Mouse (Mus musculus) kidney, postnatal 4 days (tissue): ENCODE measurements around the gene Supt7l.
A peak's percentile ranks its signal among the peaks of the same experiment; 100 is the strongest.
"Not testable (repeated sequence)": the region's sequence is repeated elsewhere in the genome, so short reads cannot be mapped to it uniquely, and the experiment has no call there.

Source experiments
- DNase-seq, 2 experiments: peaks; one replicate each; pipeline ENCODE4 v3.0.0; 2021; ENCODE audit warnings: mixed read lengths in 2 of 2

Gene Supt7l

DNA sequence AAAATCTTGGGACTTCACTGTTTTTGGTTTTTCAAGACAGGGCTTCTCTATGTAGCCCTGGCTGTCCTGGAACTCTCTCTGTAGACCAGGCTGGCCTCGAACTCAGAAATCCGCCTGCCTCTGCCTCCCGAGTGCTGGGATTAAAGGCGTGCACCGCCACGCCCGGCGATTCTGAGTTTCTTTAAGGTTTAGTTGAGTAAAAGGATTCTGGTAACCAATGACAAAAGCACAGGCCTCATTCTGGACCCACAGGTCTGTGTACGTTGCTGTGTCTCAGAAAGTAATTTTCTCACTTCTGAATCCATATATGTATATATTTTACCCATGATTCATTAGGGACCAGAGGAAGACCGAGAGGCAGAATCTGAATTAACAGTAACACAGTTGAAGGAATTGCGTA lies at the start of gene Supt7l:
TSS of gene Supt7l (minus strand) at position 101 of the 400 bp plus-strand sequence.
- not testable (repeated sequence) for DNase-seq

GRCm38 (mm10) chr5:31576539-31576975 lies 49.0 kb upstream of the Supt7l start:
- peak; percentile 40 to 67 for DNase-seq

- DNase-seq = no peak
These were observed 46.1 kb upstream of the Supt7l start for GRCm38 (mm10) chr5:31573722-31574121.

- DNase-seq = peak; percentile 56 to 73
These were observed 43.5 kb upstream of the Supt7l start for GRCm38 (mm10) chr5:31571023-31571608.

- DNase-seq = no peak
These were observed 40.5 kb upstream of the Supt7l start for GRCm38 (mm10) chr5:31567951-31568657.

GRCm38 (mm10) chr5:31566457-31566856 lies 38.9 kb upstream of the Supt7l start:
- DNase-seq = no peak

DNA sequence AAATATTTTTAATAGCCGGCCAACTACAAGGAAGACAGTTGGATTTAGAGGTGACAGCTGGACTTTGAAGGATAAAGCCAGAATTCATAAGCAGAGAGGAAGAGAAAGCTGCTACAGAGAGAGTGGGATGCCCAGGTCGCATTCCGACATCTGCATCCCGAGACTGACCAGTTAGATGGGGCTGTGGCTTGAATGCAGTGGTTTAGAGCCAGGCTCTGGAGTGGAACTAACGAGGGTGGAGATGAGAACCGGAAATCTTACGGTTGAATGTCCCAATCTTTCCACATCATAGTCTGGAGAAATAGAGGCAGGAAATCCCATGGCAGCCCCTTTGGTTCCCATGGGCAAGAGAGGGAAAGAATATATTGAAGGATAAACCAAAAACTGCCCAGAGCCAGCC lies 38.4 kb upstream of the Supt7l start:
- no peak for DNase-seq

- peak in 1 of 2 experiments; percentile 49 for DNase-seq
These were observed 37.4 kb upstream of the Supt7l start for GRCm38 (mm10) chr5:31564976-31565375.

DNA sequence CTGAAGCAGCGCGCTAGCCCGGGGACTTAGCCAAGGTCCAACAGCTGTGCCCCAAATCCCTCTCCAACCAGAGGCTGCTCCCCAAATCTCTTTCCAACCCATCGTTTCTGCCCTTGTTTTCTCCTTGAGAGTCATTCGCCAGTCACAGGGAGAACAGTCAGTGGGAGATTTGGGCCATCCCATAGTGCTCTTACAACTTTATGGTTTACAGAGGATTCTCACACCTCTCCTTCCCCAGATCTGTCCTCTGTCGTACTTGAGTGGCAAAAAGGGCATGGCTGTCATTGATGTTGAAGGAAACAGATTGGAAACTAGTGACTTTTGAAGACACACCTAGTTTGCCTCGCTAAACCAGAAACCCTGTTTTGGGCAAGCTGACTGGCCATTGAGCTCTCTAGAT lies 36.3 kb upstream of the Supt7l start:
- DNase-seq = no peak

DNA sequence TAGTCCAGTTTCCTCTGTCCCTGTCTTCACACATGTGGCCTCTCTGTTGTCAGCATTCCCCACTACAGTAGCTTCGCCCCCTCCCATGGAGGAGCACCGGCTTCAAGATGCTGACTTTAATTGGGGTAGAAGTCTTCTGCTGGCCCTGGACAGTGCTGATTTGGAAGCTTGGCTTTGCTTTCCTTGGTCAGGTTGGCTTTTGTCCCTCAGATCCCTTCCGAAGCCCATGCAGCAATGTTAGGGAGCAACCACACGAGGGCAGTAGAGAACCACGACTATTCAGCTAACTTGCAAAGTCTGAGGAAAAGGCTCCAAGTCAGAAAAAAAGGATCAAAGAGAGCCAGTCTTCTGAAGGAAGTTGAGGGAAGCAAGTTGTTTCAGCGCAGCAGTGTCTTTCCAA lies 35.9 kb upstream of the Supt7l start:
- DNase-seq = peak; percentile 82 to 87

- peak; percentile 59 to 77 for DNase-seq
These were observed 34.5 kb upstream of the Supt7l start for GRCm38 (mm10) chr5:31562036-31562666.

DNA sequence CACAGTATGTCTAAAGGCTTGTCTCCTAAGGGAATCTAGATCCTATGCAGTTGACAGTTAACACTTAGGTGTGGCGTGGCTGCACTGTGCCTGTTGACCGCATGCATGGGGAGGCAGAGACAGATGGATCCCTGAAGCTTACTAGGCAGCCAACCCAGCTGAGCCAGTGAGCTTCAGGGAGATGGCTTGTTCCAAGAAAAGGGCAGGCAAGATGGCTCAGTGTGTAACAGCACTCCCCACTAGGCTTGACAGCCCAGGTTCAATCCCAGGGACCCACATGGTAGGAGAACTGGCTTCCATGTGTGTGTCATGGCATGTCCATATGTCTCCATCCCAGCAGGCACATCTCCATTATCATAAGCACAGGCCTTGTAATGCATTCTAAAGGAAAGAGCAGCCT lies 32.7 kb upstream of the Supt7l start:
- DNase-seq = no peak

GRCm38 (mm10) chr5:31559401-31559800 lies 31.8 kb upstream of the Supt7l start:
- DNase-seq = no peak

DNA sequence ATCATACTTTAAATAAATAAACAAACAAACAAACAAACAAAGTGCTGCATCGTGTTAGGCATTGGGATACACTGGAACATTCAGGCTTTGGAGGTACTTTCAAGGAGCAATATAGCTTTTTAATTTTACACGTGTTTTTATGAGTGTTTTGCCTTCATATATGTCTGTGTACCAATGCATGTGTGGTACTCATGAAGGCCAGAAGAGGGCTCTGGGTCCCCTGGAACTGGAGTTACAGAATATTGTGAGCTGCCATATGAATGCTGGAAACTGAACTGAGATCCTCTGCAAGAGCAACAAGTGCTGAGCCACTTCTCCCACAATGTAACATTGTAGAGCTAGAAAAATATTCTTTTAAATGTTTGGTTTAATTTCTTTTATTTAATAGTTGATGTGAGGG lies 7.6 kb upstream of the Supt7l start:
- DNase-seq = no peak

- no peak for DNase-seq
These were observed 953 bp upstream of the Supt7l start for GRCm38 (mm10) chr5:31528560-31528959.

DNA sequence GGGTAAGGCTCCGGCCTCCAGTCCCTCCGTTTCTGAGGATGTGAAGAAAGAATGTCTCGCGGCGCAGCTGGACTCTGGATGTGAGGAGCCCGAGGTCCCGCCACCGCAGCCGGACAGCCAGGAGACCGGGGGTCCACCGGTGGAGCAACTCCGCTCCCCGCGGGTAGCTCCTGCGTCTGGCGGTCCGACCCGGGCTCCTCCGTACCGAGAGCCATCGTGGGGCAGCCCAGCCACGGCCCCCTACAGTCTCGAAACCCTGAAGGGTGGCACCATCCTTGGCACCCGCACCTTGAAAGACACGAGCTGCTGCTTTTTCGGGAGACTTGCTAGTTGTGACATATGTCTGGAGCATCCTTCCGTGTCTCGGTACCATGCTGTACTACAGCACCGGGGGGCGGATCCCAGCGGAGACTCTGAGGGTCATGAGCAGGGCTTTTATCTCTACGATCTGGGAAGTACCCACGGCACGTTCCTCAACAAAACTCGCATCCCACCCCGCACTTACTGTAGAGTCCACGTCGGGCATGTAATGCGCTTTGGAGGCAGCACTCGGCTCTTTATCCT lies 408 bp downstream of the Supt7l start:
- DNase-seq = no peak

DNA sequence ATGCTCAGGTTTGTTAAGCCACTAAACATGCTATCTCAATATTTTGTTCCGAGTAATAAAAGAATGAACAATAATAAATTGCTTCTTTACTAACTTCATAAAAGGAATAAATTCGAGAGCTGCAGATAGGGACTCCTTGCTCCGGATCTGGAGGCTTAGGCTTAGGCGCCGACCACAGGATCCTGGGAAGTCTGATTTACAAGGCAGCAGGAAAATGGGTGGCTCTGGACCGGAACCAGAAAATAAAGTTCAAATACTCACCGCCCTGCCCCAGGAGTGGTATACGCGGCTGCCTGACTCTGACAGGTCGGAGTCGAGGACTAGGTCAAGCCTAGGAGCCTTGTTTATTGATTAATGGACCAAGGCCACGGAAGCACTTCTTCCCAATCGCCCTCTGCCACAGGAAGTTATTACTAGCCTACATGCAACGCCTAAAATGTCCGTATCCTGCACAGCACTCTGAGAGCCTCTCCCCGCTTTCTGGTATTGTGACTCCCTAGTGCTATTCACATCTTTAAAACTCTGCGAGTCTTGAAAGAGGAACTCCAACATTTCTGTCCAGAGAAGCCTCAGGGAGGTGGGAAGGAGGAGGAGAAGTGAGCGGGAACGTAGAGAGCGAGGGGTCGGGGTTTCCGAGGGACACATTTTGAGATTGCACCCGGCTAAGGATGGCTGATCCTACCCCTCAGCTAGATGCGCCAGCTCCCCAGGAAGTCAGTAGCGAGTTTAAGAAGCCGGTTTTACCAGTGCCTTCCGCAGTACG lies 1.1 kb downstream of the Supt7l start, which contains the start of gene Slc4a1ap:
TSS of gene Slc4a1ap (plus strand) at position 642 of the 763 bp plus-strand sequence.
- DNase-seq = peak; percentile 85 to 89

DNA sequence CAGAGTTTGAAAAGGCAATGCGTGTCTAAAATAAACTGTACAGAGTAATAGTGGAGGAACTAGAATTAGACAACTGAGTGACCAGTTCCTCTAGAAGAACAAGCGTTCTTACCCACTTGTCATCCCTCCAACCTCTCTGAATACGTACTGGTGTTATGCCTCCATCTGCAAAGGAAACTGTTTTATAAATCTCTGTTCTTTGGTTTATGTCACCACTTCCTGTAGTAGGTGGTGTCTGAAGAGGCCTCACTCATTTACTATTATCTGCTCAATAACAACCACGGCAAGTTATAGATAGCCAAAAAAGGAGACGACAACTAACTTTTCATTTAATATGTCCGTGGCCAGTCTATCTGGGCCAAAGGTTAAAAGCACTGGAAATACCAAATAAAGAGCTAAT lies 7.1 kb downstream of the Supt7l start:
- DNase-seq = no peak

- no peak for DNase-seq
These were observed 15.1 kb downstream of the Supt7l start for GRCm38 (mm10) chr5:31512481-31512880.

- DNase-seq = no peak
These were observed 22.8 kb downstream of the Supt7l start for GRCm38 (mm10) chr5:31504843-31505242.

DNA sequence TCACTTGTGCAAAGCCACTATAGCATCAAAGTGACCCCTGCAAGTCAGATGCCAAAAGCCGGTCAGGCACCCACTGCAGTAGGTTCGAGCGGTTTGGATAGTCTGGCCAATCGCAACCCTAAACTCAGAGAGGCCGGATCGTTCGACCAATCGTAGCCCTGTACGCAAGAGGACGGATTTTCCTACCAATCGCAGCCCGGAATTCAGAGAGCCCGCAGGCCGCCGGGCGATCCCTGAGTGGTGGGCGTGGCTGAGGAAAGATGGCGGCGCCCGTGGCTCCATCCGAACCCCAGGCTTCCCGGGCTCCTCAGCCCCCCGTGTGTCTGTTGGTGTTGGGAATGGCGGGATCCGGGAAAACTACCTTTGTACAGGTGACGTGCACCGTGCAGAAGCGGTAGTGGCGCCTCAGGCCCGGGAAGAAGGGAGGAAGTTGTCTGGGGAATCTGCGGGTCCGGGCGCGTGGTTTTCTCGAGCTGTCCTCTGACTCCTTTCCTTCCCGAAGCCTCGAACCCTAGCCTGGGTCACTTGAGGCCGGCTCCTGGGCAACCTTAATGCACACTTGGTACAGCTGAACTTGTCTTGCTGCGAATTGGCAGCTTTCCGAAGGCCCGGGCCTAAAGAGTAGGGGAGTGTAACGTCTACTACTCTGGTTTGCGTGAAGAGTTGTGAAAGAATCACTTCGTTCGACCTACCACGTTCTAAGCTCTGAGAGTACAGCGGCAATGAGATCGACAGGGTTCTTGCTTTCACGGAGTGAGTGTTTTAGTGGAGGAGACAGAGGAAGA lies 32.9 kb downstream of the Supt7l start, which contains the start of gene Gpn1:
TSS of gene Gpn1 (plus strand) at position 229 of the 785 bp plus-strand sequence.
- peak; percentile 91 to 94 for DNase-seq

DNA sequence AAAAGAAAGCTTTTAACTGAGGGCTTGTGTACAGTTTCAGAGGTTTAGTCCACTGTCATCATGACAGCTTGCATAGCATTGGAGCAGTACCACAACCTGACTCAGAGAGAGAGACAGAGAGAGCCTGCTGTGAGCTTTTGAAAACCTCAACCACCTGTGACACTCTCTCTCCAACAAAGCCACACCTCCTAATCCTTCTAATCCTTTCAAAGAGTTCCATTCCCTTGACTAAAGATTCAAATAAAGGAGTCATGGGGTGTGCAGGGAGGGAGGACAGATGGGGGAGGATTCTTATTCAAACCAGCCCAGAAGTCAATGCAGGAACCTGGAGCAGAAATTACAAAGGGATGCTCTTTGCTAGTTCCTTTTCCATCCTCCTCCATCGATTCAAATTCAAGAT lies 35.6 kb downstream of the Supt7l start:
- DNase-seq = no peak
